Mouse (Mus musculus) neural tube, embryonic 14.5 days (tissue): Measurements from ENCODE around the gene Gm5741. TPM values are rescaled to one million over a fixed set of nuclear protein-coding genes. Genes with fewer than 3 reads are reported as not detected.
A peak's percentile ranks its signal among the peaks of the same experiment; 100 is the strongest.

Experiments
- ATAC-seq: fragments of 200-750 bp; cut with Nextera tagmentation; 2 replicates; pipeline ENCODE4 v1.8.0; 2017; ENCODE audit warnings: low read depth, mild to moderate bottlenecking, moderate TSS enrichment, moderate library complexity
- H3K27ac ChIP-seq: fragments of 300-500 bp; sonication (generic); 2 replicates; pipeline ENCODE4 v1.5.1; 2014; ENCODE audit warnings: low read depth, mild to moderate bottlenecking, control low read depth, low read length, moderate library complexity, mixed read lengths
- H3K27me3 ChIP-seq: fragments of 300-500 bp; sonication (generic); 2 replicates; pipeline ENCODE4 v1.6.1; 2014; ENCODE audit warnings: low read length; ENCODE audit not compliant: control insufficient read depth, insufficient read depth
- H3K36me3 ChIP-seq: fragments of 300-500 bp; sonication (generic); 2 replicates; pipeline ENCODE4 v1.6.1; 2014; ENCODE audit warnings: low read length, mixed read lengths; ENCODE audit not compliant: control insufficient read depth, insufficient read depth
- H3K4me1 ChIP-seq: fragments of 300-500 bp; sonication (generic); 2 replicates; pipeline ENCODE4 v1.6.1; 2014; ENCODE audit warnings: low read length; ENCODE audit not compliant: control insufficient read depth, insufficient read depth
- H3K4me2 ChIP-seq: fragments of 300-500 bp; sonication (generic); 2 replicates; pipeline ENCODE4 v1.6.1; 2014; ENCODE audit warnings: mild to moderate bottlenecking, low read depth, low read length, control low read depth
- H3K4me3 ChIP-seq: fragments of 300-500 bp; sonication (generic); 2 replicates; pipeline ENCODE4 v1.5.1; 2014; ENCODE audit warnings: low read depth, low read length, control low read depth, mixed read lengths
- H3K9ac ChIP-seq: fragments of 300-500 bp; sonication (generic); replicated peaks from 2 replicates; pipeline ENCODE4 v1.6.1; 2014; ENCODE audit warnings: low read depth, mild to moderate bottlenecking, control low read depth, low read length, mixed read lengths
- H3K9me3 ChIP-seq: fragments of 300-500 bp; sonication (generic); 2 replicates; pipeline ENCODE4 v1.6.1; 2016; ENCODE audit warnings: low read length; ENCODE audit not compliant: control insufficient read depth
- WGBS: fragments of 180-500 bp; shearing (Covaris S2); extraction: QIAGEN DNeasy Blood & Tissue Kit; methylation state at CpG from one replicate; pipeline ENCODE4 v1.1.7; 2014; 5-methylcytosine and 5-hydroxymethylcytosine counted together
- polyA plus RNA-seq: library from polyadenylated mRNA; unstranded; fragments of >200 nt; fragmentation: Nextera tagmentation; extraction: Ambion mirVana; gene quantifications from 2 replicates; pipeline ENCODE4 v1.2.1, GENCODE M21; 2014

The Gm5741 gene
- polyA plus RNA-seq, 1 experiment from 2014 or later = not detected

GRCm38 (mm10) chr8:85080532-85081215, 12.9 kb upstream of the Gm5741 start, which contains the start of gene Wdr83os:
Gene Wdr83os, plus strand, starts transcription at chr8:85080740.
- ATAC-seq = 0 out of 2 replicates have a peak, but pooled peaks have one; percentile 3
- Histone ChIP-seq H3K4me2 (peak within 1 kb of the TSS; percentile 92), H3K4me3 (peak within 1 kb of the TSS; percentile 82), H3K9me3 (no peaks in the 10 kb centered on the region), H3K4me1 (peaks cover 13% of the 10 kb centered on the region; the same call in 1 of the 2 replicates), H3K36me3 (peaks cover 12% of the 10 kb centered on the region; the same call in 1 of the 2 replicates), H3K27ac (0 out of 2 replicates have a peak within 1 kb of the TSS, but pooled peaks have one; percentile 28), H3K9ac (peak within 1 kb of the TSS; percentile 76), H3K27me3 (no peaks in the 10 kb centered on the region)
- under 1% methylated on average over 30 of the region's 30 CpGs for WGBS

- Histone ChIP-seq H3K27ac (0 out of 2 replicates have a peak overlapping the region, but pooled peaks have one; percentile 28), H3K4me2 (peak overlapping the region; percentile 92), H3K4me3 (peak overlapping the region; percentile 82), H3K36me3 (peaks cover 16% of the 10 kb centered on the region), H3K9me3 (no peaks in the 10 kb centered on the region), H3K27me3 (no peaks in the 10 kb centered on the region), H3K9ac (peak overlapping the region; percentile 76), H3K4me1 (peaks cover 13% of the 10 kb centered on the region; the same call in 1 of the 2 replicates)
- under 1% methylated on average over 25 of the region's 25 CpGs for WGBS
- no peak for ATAC-seq
Measured at GRCm38 (mm10) chr8:85080214-85080531, 12.4 kb upstream of the Gm5741 start.

- WGBS = 0% methylated on average over 2 of the region's 2 CpGs
- Histone ChIP-seq H3K9ac (no peak overlapping the region), H3K27ac (no peak overlapping the region), H3K4me1 (peaks cover 18% of the 10 kb centered on the region; the same call in 1 of the 2 replicates), H3K4me2 (no peak overlapping the region), H3K36me3 (peaks cover 28% of the 10 kb centered on the region), H3K27me3 (no peaks in the 10 kb centered on the region), H3K4me3 (no peak overlapping the region), H3K9me3 (no peaks in the 10 kb centered on the region)
- peak; percentile 45; the same call in 1 of the 2 replicates for ATAC-seq
Measured at GRCm38 (mm10) chr8:85076993-85077392, 9.2 kb upstream of the Gm5741 start.

- Histone ChIP-seq H3K4me2 (no peak overlapping the region), H3K4me1 (peaks cover 14% of the 10 kb centered on the region; the same call in 1 of the 2 replicates), H3K9me3 (no peaks in the 10 kb centered on the region), H3K27ac (no peak overlapping the region), H3K9ac (no peak overlapping the region), H3K4me3 (no peak overlapping the region), H3K27me3 (no peaks in the 10 kb centered on the region), H3K36me3 (peaks cover 28% of the 10 kb centered on the region)
- 80% methylated on average over 9 of the region's 9 CpGs for WGBS
- ATAC-seq = no peak
Measured at GRCm38 (mm10) chr8:85076001-85076400, 8.2 kb upstream of the Gm5741 start.

- peaks cover 13% of the 10 kb centered on the region; the same call in 1 of the 2 replicates for H3K4me1 ChIP-seq
- H3K4me2 ChIP-seq = no peak overlapping the region
- H3K9me3 ChIP-seq = no peaks in the 10 kb centered on the region
- no peak overlapping the region for H3K9ac ChIP-seq
- 94% methylated on average over 10 of the region's 10 CpGs for WGBS
- peaks cover 28% of the 10 kb centered on the region for H3K36me3 ChIP-seq
- H3K27ac ChIP-seq = no peak overlapping the region
- H3K27me3 ChIP-seq = no peaks in the 10 kb centered on the region
- no peak overlapping the region for H3K4me3 ChIP-seq
- no peak for ATAC-seq
Measured at GRCm38 (mm10) chr8:85074617-85075016, 6.8 kb upstream of the Gm5741 start.

GRCm38 (mm10) chr8:85074167-85074566, 6.4 kb upstream of the Gm5741 start:
- Histone ChIP-seq H3K36me3 (peaks cover 28% of the 10 kb centered on the region), H3K4me1 (peaks cover 11% of the 10 kb centered on the region; the same call in 1 of the 2 replicates), H3K9me3 (no peaks in the 10 kb centered on the region), H3K27me3 (no peaks in the 10 kb centered on the region), H3K4me2 (no peak overlapping the region), H3K27ac (no peak overlapping the region), H3K4me3 (no peak overlapping the region), H3K9ac (no peak overlapping the region)
- 86% methylated on average over 10 of the region's 10 CpGs for WGBS
- no peak for ATAC-seq

- H3K36me3 ChIP-seq = peaks cover 25% of the 10 kb centered on the region
- WGBS = 95% methylated on average over 15 of the region's 15 CpGs
- ATAC-seq = no peak
- no peaks in the 10 kb centered on the region for H3K27me3 ChIP-seq
- H3K27ac ChIP-seq = no peak overlapping the region
- no peaks in the 10 kb centered on the region for H3K9me3 ChIP-seq
- no peak overlapping the region for H3K4me3 ChIP-seq
- H3K4me1 ChIP-seq = peaks cover 11% of the 10 kb centered on the region; the same call in 1 of the 2 replicates
- H3K9ac ChIP-seq = no peak overlapping the region
- no peak overlapping the region for H3K4me2 ChIP-seq
Measured at GRCm38 (mm10) chr8:85073041-85073612, 5.3 kb upstream of the Gm5741 start.

- H3K27ac ChIP-seq = peak overlapping the region; percentile 88; the same call in 1 of the 2 replicates
- H3K4me2 ChIP-seq = peak overlapping the region; percentile 59
- H3K9me3 ChIP-seq = no peaks in the 10 kb centered on the region
- H3K27me3 ChIP-seq = no peaks in the 10 kb centered on the region
- peak overlapping the region; percentile 94 for H3K4me3 ChIP-seq
- H3K4me1 ChIP-seq = peaks cover 11% of the 10 kb centered on the region; the same call in 1 of the 2 replicates
- peak overlapping the region; percentile 65; the same call in 1 of the 2 replicates for H3K9ac ChIP-seq
- 37% methylated on average over 9 of the region's 9 CpGs for WGBS
- peak; percentile 20; the same call in 1 of the 2 replicates for ATAC-seq
- H3K36me3 ChIP-seq = peaks cover 25% of the 10 kb centered on the region
Measured at GRCm38 (mm10) chr8:85072364-85072929, 4.7 kb upstream of the Gm5741 start.
